Mouse (Mus musculus) heart, adult 8-10 months (tissue): ENCODE measurements around the gene Wdr44. TPM values are rescaled to one million over a fixed set of nuclear protein-coding genes. Genes with fewer than 3 reads are reported as not detected.
"Not testable (repeated sequence)": the region's sequence is repeated elsewhere in the genome, so short reads cannot be mapped to it uniquely, and the experiment has no call there.

Experiments
- DNase-seq: peaks from one replicate; pipeline ENCODE4 v3.0.0; 2022; ENCODE audit warnings: low spot score
- total RNA-seq, 4 experiments: library from RNA; stranded (reverse); gene quantifications; 2 replicates each; pipeline ENCODE4 v1.2.4; 2022

Wdr44 gene
- total RNA-seq, 4 experiments from 2014 or later = 7.7 to 9.2 (median 8.5) TPM

GRCm38 (mm10) chrX:23833784-23834183 lies 140.9 kb downstream of the Wdr44 start:
- DNase-seq = not testable (repeated sequence)

GRCm38 (mm10) chrX:23840921-23841320 lies 148.1 kb downstream of the Wdr44 start:
- no peak for DNase-seq

Other genes starting within 250 kb of the Wdr44 start
- gene Gm4907, start 189.5 kb downstream of the Wdr44 start, total RNA-seq = under 1 TPM in 1 of 4 experiments, not detected in 3; 0.16 TPM